Mouse (Mus musculus): Measurements from ENCODE around the gene Chtf18.

DNA sequence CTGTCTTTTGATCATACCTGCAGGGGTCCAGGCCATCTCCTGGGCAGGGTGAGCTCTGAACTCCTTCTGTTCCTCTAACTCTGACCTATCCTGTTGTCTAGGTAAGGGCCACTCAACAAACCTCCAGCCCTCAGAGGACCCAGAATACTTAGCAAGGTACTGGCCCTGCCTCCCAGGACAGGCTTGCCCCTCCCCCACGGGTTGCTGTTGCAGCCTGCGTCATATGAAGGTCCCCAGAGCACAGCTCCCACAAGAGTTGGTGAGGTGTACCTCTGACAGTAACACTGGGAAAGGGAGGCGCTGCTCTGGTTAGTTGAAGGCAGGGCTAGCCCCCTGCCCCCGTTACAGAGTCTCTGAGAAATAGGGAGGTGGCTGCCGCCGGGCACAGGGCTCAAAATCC, 11.1 kb downstream of the Chtf18 start:
- TF ChIP-seq POLR2A (IDR thresholded peaks at IDR 0.05; ENCODE audit: borderline replicate concordance, control insufficient read depth, low read depth, low read length): no peak
- TF ChIP-seq CTCF (IDR thresholded peaks at IDR 0.05; ENCODE audit: control insufficient read depth, insufficient read depth, low read length): no peak

Data from bone marrow, adult 2 months (tissue).